Mouse (Mus musculus) hindbrain, embryonic 10.5 days (tissue): ENCODE data around the gene Fli1. TPM values are rescaled to one million over a fixed set of nuclear protein-coding genes. Genes with fewer than 3 reads are reported as not detected.

Experiments
- DNase-seq: peaks from one replicate; pipeline ENCODE4 v3.0.0-alpha.2; 2017; ENCODE audit warnings: low spot score
- H3K27ac ChIP-seq: fragments of 300-500 bp; sonication (generic); 2 replicates; pipeline ENCODE4 v1.5.1; 2016; ENCODE audit warnings: mild to moderate bottlenecking, moderate library complexity
- H3K27me3 ChIP-seq: fragments of 300-500 bp; sonication (generic); 2 replicates; pipeline ENCODE4 v1.6.1; 2016; ENCODE audit warnings: mild to moderate bottlenecking; ENCODE audit not compliant: poor library complexity, insufficient read depth, severe bottlenecking
- H3K36me3 ChIP-seq: fragments of 300-500 bp; sonication (generic); 2 replicates; pipeline ENCODE4 v1.6.1; 2016; ENCODE audit warnings: mild to moderate bottlenecking, moderate library complexity
- H3K4me1 ChIP-seq: fragments of 300-500 bp; sonication (generic); replicated peaks from 2 replicates; pipeline ENCODE4 v1.6.1; 2016; ENCODE audit warnings: mild to moderate bottlenecking
- H3K4me3 ChIP-seq: fragments of 300-500 bp; sonication (generic); 2 replicates; pipeline ENCODE4 v1.5.1; 2016; ENCODE audit warnings: mild to moderate bottlenecking, moderate library complexity
- H3K9me3 ChIP-seq: fragments of 300-500 bp; sonication (generic); 2 replicates; pipeline ENCODE4 v1.6.1; 2016; ENCODE audit warnings: mild to moderate bottlenecking, moderate library complexity
- WGBS: fragments of 180-500 bp; shearing (Covaris S2); methylation state at CpG from one replicate; pipeline ENCODE4 v1.1.7; 2016; 5-methylcytosine and 5-hydroxymethylcytosine counted together
- polyA plus RNA-seq: library from polyadenylated mRNA; unstranded; fragments of >200 nt; fragmentation: Nextera tagmentation; extraction: Ambion mirVana; gene quantifications from 2 replicates; pipeline ENCODE4 v1.2.1, GENCODE M21; 2016

Fli1 gene
- polyA plus RNA-seq, 1 experiment from 2014 or later = 23.1 TPM

DNA sequence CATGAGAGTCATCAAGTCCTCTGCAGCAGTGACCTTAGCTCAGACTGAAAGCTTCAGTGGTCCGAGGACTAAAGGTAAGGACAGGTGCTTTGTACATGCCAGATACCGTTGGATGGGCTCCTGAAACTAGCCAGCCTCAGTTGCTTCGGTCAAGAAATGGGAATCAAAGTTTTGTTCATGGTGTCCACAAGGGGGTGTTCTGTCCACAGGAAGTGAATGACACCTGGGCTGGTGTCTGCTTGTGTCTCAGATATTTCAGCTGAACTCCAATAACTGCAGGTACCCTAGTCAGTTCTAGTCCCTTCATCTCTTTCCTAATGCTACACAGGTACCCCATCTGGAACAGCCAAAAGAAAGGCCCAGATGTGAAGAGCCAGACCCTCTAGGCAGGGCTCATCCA is 86.0 kb downstream of the Fli1 start:
- 89% methylated on average over 3 of the region's 3 CpGs for WGBS
- Histone ChIP-seq H3K9me3 (no peaks in the 10 kb centered on the region), H3K27me3 (no peaks in the 10 kb centered on the region), H3K27ac (no peak overlapping the region), H3K4me3 (no peak overlapping the region), H3K4me1 (peaks cover 16% of the 10 kb centered on the region), H3K36me3 (no peaks in the 10 kb centered on the region)
- DNase-seq = no peak

DNA sequence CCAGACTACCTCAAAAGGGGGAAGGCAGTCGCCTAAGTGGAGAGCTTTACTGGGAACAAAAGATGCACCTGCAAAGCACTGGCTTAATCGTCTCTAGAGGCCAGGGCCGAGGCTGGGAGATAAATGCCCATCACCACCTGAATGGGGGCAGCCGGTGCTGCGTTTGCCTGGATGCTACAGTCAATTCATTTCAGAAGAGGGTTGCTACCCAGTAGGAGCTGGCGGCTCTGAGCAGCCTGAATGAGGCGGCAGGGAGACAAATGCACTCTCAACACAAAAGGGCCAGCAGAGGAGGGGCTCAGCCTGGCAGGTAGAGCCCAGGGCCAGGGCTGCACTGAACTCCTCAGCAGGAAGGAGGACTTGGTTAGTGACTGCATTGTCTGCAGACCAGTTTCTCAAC is 92.5 kb downstream of the Fli1 start:
- WGBS = 12% methylated on average over 7 of the region's 7 CpGs
- Histone ChIP-seq H3K4me3 (no peak overlapping the region), H3K27me3 (no peaks in the 10 kb centered on the region), H3K4me1 (peaks cover 14% of the 10 kb centered on the region), H3K9me3 (no peaks in the 10 kb centered on the region), H3K27ac (no peak overlapping the region), H3K36me3 (no peaks in the 10 kb centered on the region)
- no peak for DNase-seq

DNA sequence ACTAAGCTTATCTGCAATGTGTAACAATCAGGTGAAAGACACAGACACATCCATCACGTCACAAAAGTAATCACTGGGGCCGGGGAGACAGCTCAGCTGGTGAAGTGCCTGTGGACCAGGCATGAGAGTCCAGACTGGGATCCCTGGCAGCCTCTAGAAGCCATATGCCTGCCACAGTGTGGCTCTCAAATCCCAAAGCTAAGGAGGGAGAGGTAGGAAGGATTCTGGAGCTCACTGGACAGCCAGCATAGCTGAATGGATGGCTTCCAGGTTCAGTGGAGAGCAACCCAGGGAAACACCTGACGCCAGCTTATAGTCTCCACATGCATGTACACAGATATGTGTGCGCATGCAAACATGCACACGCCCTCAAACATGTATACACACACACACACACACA is 93.9 kb downstream of the Fli1 start:
- H3K36me3 ChIP-seq = no peaks in the 10 kb centered on the region
- H3K4me3 ChIP-seq = no peak overlapping the region
- H3K9me3 ChIP-seq = no peaks in the 10 kb centered on the region
- WGBS = 84% methylated on average over 5 of the region's 5 CpGs
- H3K4me1 ChIP-seq = peaks cover 20% of the 10 kb centered on the region
- no peak overlapping the region for H3K27ac ChIP-seq
- no peaks in the 10 kb centered on the region for H3K27me3 ChIP-seq
- DNase-seq = no peak

DNA sequence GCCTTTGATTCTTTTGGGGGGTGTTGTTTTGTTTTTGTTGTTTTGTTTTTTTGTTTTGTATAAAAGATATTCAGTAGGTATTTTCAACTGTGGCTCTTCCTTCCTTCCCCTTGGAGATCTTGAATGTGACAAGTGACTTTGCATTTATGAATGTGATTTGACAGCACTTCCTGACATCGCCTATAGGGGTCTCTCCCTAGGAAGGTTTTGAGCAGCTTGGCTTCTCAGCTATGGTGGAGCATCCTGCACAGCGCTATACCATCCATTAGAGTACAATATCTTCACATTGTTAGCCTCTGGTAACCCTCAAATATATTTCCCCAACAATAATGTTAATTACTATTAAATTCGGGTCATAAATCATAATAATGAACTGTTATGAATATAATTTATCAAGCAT is 96.9 kb downstream of the Fli1 start:
- WGBS = 61% methylated on average over 3 of the region's 3 CpGs

DNA sequence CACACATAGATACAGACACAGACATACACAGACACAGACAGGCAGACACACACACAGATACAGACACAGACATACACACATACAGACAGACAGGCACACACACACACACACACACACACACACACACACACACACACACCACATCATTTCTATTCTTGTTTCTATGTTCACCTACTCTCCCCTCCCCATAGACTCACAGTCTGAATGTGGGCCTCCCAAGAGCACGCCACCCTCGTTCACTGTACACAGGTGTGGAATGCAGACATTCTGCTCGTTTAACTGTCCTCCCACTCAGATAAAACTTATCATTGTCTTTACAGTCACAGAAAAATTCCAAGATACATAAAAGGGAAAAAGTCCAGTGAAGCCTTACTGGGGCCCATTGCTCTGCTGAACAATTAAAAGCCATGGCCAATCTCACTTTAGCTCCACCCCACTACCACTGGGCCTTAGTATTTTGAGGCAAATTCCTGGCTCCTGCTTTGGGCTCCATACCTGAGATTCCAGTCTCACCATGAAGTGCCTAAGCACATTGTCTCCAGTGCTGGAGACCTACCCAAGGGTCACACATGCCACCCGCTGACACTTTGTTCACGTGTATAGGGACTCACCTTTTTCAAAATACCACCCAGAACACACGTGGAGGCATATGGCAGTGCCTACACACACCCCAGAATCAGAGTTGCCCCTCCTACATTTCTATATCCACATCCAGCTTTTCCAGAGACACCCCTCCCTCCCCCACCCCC is 98.0 kb downstream of the Fli1 start:
- Histone ChIP-seq H3K27ac (peak overlapping the region; percentile 64), H3K9me3 (no peaks in the 10 kb centered on the region), H3K36me3 (0 out of 2 replicates have a peak, but pooled peaks cover 5% of the 10 kb centered on the region), H3K4me1 (peaks cover 15% of the 10 kb centered on the region; the same call in 1 of the 2 replicates), H3K4me3 (no peak overlapping the region), H3K27me3 (no peaks in the 10 kb centered on the region)
- DNase-seq = no peak
- WGBS = 73% methylated on average over 6 of the region's 6 CpGs

More for the DNA sequence above, 96.9 kb downstream of the Fli1 start:
- 0 out of 2 replicates have a peak, but pooled peaks cover 5% of the 10 kb centered on the region for H3K36me3 ChIP-seq
- H3K4me1 ChIP-seq = peaks cover 22% of the 10 kb centered on the region
- no peaks in the 10 kb centered on the region for H3K27me3 ChIP-seq
- no peak overlapping the region for H3K4me3 ChIP-seq
- H3K9me3 ChIP-seq = no peaks in the 10 kb centered on the region
- H3K27ac ChIP-seq = no peak overlapping the region
- DNase-seq = no peak

DNA sequence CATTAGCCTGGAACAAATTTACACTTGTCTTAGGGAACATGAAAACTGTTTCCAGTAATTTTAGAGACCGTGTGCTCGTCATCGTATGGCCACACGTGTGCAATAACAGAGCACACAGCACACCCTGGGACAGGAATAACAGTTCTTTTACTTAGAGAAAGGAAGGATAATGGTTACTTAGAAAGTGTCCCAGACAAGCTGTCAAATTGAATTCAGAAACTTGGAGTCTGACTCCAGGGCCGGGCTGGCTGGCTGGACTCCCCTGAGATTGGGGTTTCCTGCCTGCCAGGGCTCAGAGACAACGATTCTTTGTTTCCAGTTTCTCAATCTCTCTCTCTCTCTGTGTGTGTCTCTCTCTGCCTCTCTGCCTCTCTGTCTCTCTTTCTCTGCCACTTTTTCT is 98.8 kb downstream of the Fli1 start:
- no peak overlapping the region for H3K27ac ChIP-seq
- H3K4me1 ChIP-seq = peaks cover 15% of the 10 kb centered on the region; the same call in 1 of the 2 replicates
- H3K9me3 ChIP-seq = no peaks in the 10 kb centered on the region
- 0 out of 2 replicates have a peak, but pooled peaks cover 5% of the 10 kb centered on the region for H3K36me3 ChIP-seq
- H3K27me3 ChIP-seq = no peaks in the 10 kb centered on the region
- WGBS = 51% methylated on average over 6 of the region's 6 CpGs
- peak; percentile 46 for DNase-seq
- no peak overlapping the region for H3K4me3 ChIP-seq

DNA sequence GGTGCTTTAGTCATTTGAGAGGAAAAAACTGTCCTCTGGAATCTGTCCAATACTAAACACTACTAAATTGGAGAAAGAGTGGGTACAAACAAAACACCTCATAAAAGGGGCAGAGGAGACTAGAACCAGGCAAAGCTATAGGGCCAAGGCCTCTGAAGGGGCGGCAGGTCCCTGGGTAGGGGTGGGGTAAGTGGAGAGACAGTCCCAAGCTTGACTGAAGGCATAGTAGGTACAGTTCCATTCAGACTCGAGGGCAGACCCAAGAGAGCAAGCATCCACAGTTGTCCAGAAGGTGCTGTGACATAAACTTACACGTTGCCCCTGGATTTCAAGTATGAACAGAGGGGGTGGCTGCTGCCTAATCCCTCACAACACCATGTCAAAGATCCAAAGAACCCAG is 99.5 kb downstream of the Fli1 start:
- WGBS = 80% methylated on average over 3 of the region's 3 CpGs
- no peak for DNase-seq
- Histone ChIP-seq H3K36me3 (0 out of 2 replicates have a peak, but pooled peaks cover 5% of the 10 kb centered on the region), H3K27ac (peak overlapping the region; percentile 62; the same call in 1 of the 2 replicates), H3K4me3 (no peak overlapping the region), H3K9me3 (no peaks in the 10 kb centered on the region), H3K4me1 (peaks cover 15% of the 10 kb centered on the region; the same call in 1 of the 2 replicates), H3K27me3 (no peaks in the 10 kb centered on the region)

DNA sequence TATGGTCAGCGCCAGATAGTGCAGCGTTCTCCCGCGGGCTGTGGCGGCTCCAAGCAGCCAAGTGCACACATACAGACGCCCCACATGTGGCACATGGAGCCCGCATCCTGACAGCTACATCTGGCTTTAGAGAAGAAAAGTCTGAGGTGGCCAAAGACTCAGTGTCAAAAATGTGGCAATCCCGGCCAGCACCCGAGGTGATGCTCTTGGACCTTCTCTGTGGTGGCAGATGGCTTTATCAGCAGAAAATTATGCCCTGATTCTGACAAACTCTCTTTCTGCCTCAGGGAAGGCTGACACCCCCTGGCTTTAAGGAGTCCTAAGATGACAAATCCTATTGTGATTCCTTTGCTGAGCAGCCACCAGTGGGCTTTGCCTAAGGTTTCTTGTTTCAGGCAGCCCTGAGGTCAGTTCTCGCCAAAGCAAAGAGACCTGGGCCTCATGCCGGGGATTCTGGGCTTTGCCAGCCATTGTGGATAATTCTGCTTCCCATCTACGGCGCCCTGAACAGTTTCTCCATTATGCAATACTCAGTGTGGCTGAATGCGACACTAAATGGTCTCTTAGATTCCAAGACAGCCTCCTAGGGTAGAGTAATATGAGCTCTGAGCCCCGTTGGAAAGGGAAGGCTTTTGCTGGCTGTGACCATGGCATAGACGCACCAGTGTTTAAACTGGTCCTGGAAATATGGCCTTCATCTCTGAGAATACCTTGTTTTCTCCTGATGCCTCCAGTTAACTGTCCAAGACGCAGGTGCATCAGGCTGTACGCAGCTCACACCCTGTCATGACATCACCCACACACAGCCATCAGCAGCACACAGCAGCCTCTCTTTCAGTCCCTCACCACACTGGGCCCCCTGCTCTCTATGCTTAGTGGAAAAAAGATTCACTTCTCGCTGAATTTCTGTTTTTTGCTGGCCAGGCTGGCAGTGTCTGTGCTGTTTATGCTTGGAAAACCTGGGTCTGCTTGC is 108.1 kb downstream of the Fli1 start:
- WGBS = 71% methylated on average over 19 of the region's 19 CpGs

DNA sequence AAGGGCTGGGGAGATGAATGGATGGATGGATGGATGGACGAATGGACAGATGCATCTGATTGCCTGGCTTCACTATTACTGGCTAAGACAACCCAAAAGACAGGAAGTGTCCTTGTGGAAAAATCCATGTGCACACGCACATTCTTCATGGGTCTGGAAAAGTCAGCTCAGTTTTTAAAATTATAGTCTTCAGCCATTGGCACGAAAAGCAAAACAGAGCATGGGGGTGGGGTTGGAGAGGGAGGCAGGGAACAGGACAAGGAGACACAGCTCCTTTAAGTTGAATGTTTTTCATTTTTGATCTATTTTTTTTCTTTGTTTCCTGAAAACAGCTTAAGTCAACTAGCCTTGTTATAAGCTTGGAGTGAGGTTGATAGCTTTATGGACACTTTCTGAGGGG is 111.6 kb downstream of the Fli1 start:
- WGBS = 85% methylated on average over 3 of the region's 3 CpGs
- Histone ChIP-seq H3K4me3 (no peak overlapping the region), H3K36me3 (no peaks in the 10 kb centered on the region)

More for the DNA sequence above, 108.1 kb downstream of the Fli1 start:
- peak; percentile 9 for DNase-seq
- Histone ChIP-seq H3K4me3 (no peak overlapping the region), H3K27ac (0 out of 2 replicates have a peak overlapping the region, but pooled peaks have one; percentile 45), H3K9me3 (no peaks in the 10 kb centered on the region), H3K27me3 (no peaks in the 10 kb centered on the region), H3K36me3 (no peaks in the 10 kb centered on the region), H3K4me1 (peaks cover 9% of the 10 kb centered on the region)

DNA sequence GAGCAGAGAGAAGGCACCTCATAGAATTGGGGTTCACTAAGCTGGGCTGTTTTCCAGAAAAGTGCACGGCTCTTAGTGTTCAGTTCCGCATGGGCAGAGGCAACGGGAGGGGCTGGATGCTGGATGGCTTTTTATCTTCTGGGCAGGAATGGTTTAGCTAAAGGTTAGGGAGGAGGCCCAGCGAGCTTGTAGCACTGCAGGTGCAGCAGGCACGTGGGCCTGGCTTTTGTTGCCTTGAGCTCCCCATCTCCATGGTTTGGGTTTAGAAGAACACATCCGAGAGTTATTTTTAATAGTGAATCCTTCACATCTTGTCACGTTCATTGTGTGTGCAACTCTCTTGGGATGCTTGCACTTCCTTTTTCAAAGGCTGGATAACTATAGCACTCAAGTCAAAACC is 117.3 kb downstream of the Fli1 start:
- no peak overlapping the region for H3K27ac ChIP-seq
- 0 out of 2 replicates have a peak, but pooled peaks cover 5% of the 10 kb centered on the region for H3K36me3 ChIP-seq
- no peaks in the 10 kb centered on the region for H3K9me3 ChIP-seq
- H3K4me3 ChIP-seq = no peak overlapping the region
- no peaks in the 10 kb centered on the region for H3K27me3 ChIP-seq
- DNase-seq = no peak
- WGBS = 77% methylated on average over 7 of the region's 7 CpGs
- no peaks in the 10 kb centered on the region for H3K4me1 ChIP-seq

More for the DNA sequence above, 111.6 kb downstream of the Fli1 start:
- Histone ChIP-seq H3K9me3 (no peaks in the 10 kb centered on the region), H3K4me1 (peaks cover 9% of the 10 kb centered on the region), H3K27ac (no peak overlapping the region), H3K27me3 (no peaks in the 10 kb centered on the region)
- DNase-seq = no peak

DNA sequence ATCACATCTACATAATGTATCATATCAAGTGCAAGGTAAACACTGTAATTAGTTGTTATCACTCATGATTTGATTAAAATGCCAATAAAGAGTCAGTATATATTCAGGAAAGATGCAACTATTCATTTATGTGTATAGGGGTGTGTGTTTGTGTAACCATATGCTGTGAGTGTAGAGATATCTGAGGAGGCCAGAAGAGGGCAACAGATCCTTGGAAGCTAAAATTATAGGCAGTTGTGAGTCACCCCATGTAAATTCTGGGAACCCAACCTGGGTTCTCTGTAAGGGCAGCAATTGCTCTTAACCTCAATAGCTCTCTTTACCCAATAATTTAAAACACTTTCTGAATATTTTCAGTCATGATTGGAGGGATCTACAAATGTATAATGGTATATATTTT is 122.0 kb downstream of the Fli1 start:
- no peak overlapping the region for H3K27ac ChIP-seq
- H3K4me1 ChIP-seq = 0 out of 2 replicates have a peak, but pooled peaks cover 4% of the 10 kb centered on the region
- no peak overlapping the region for H3K4me3 ChIP-seq
- H3K36me3 ChIP-seq = 0 out of 2 replicates have a peak, but pooled peaks cover 5% of the 10 kb centered on the region
- no peaks in the 10 kb centered on the region for H3K9me3 ChIP-seq
- no peak for DNase-seq
- H3K27me3 ChIP-seq = no peaks in the 10 kb centered on the region

DNA sequence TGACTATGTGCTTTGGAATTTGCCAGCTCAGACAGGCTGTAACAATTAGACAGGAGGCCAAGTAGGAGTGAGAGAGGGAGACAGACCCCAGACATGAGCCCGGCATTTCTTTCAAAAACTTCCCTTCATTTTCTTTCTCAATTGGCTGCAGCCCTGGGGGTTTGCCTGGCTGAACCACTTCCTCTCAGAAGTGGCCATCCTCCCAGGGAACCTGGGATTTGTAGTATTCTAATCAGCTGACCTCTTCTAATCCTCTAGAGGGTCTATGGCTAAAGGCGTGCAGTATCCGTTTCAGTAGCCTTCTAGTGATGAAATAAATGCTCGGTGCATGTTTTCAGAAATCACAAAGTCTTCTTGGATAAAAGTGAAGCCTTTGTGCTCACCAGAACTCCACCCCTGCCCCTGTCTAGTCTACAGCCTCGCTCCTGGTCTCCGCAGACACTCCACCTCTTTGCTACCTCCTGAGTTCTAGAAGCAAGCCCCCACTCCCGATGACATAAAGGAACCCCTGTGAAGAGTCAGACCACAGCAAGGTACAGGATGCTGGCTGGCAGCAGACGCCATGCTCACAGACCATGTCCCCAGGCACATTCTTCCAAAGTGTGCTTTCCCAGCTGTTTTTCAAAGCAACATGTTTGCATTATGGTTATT is 125.1 kb downstream of the Fli1 start:
- Histone ChIP-seq H3K9me3 (no peaks in the 10 kb centered on the region), H3K4me3 (no peak overlapping the region), H3K4me1 (0 out of 2 replicates have a peak, but pooled peaks cover 8% of the 10 kb centered on the region), H3K36me3 (no peaks in the 10 kb centered on the region), H3K27me3 (peaks cover 7% of the 10 kb centered on the region), H3K27ac (no peak overlapping the region)
- DNase-seq = peak; percentile 25
- WGBS = 36% methylated on average over 8 of the region's 8 CpGs
